Mouse (Mus musculus) embryonic facial prominence, embryonic 12.5 days (tissue): Measurements from ENCODE around the gene Ephb4. TPM values are rescaled to one million over a fixed set of nuclear protein-coding genes. Genes with fewer than 3 reads are reported as not detected.
A peak's percentile ranks its signal among the peaks of the same experiment; 100 is the strongest.

Source experiments
- ATAC-seq: fragments of 200-750 bp; cut with Nextera tagmentation; 2 replicates; pipeline ENCODE4 v1.8.0; 2017; ENCODE audit not compliant: insufficient number of reproducible peaks, insufficient read depth, low FRiP score, low TSS enrichment
- H3K27ac ChIP-seq: fragments of 300-500 bp; sonication (generic); 2 replicates; pipeline ENCODE4 v1.5.1; 2016; ENCODE audit warnings: mild to moderate bottlenecking
- H3K27me3 ChIP-seq: fragments of 300-500 bp; sonication (generic); 2 replicates; pipeline ENCODE4 v1.6.1; 2016; ENCODE audit warnings: mild to moderate bottlenecking, moderate library complexity
- H3K36me3 ChIP-seq: fragments of 300-500 bp; sonication (generic); 2 replicates; pipeline ENCODE4 v1.6.1; 2016; ENCODE audit warnings: mild to moderate bottlenecking
- H3K4me1 ChIP-seq: fragments of 300-500 bp; sonication (generic); 2 replicates; pipeline ENCODE4 v1.6.1; 2016
- H3K4me2 ChIP-seq: fragments of 300-500 bp; sonication (generic); replicated peaks from 2 replicates; pipeline ENCODE4 v1.6.1; 2016; ENCODE audit warnings: mild to moderate bottlenecking, moderate library complexity
- H3K4me3 ChIP-seq: fragments of 300-500 bp; sonication (generic); 2 replicates; pipeline ENCODE4 v1.5.1; 2016; ENCODE audit warnings: mild to moderate bottlenecking
- H3K9ac ChIP-seq: fragments of 300-500 bp; sonication (generic); 2 replicates; pipeline ENCODE4 v1.6.1; 2016; ENCODE audit warnings: mild to moderate bottlenecking, moderate library complexity
- H3K9me3 ChIP-seq: fragments of 300-500 bp; sonication (generic); 2 replicates; pipeline ENCODE4 v1.6.1; 2016; ENCODE audit warnings: mild to moderate bottlenecking, moderate library complexity
- WGBS: fragments of 180-500 bp; shearing (Covaris S2); methylation state at CpG from one replicate; pipeline ENCODE4 v1.1.7; 2016; 5-methylcytosine and 5-hydroxymethylcytosine counted together
- polyA plus RNA-seq: library from polyadenylated mRNA; unstranded; fragments of >200 nt; fragmentation: Nextera tagmentation; extraction: Ambion mirVana; gene quantifications from 2 replicates; pipeline ENCODE4 v1.2.1, GENCODE M21; 2016

The Ephb4 gene
- polyA plus RNA-seq, 1 experiment from 2014 or later, result 91.6 TPM

DNA sequence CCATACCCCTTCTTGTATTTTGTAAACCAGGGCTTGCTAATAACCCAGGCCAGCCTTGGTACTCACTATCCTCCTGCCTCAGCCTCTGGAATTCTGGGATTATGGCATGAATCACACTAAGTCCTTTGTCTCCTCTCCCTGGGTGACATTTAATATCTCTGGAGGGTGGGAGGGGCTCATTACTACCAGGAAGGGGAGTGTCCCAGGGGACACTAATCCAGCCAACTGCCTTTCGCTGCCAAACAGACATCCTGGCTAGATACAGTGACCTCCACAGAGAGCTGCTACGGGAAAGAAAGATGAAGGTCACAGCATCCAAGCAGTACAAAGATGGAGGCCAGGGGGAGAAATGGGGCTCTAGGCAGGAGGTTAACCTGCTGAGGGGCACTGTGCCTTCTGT is 25.7 kb downstream of the Ephb4 start:
- Histone ChIP-seq H3K9ac (no peak overlapping the region), H3K4me1 (peaks cover 11% of the 10 kb centered on the region; the same call in 1 of the 2 replicates), H3K9me3 (no peaks in the 10 kb centered on the region), H3K4me2 (no peak overlapping the region), H3K36me3 (peaks cover 52% of the 10 kb centered on the region), H3K27me3 (no peaks in the 10 kb centered on the region), H3K27ac (peak overlapping the region; percentile 46; the same call in 1 of the 2 replicates), H3K4me3 (no peak overlapping the region)
- no peak for ATAC-seq
- WGBS, result 18% methylated on average over 2 of the region's 2 CpGs

GRCm38 (mm10) chr5:137376198-137376597 is 26.3 kb downstream of the Ephb4 start:
- no peak overlapping the region for H3K4me3 ChIP-seq
- peaks cover 11% of the 10 kb centered on the region; the same call in 1 of the 2 replicates for H3K4me1 ChIP-seq
- H3K36me3 ChIP-seq, result peaks cover 46% of the 10 kb centered on the region
- 30% methylated on average over 7 of the region's 7 CpGs for WGBS
- no peak overlapping the region for H3K4me2 ChIP-seq
- ATAC-seq, result no peak
- H3K9me3 ChIP-seq, result no peaks in the 10 kb centered on the region
- H3K27ac ChIP-seq, result peak overlapping the region; percentile 46; the same call in 1 of the 2 replicates
- no peak overlapping the region for H3K9ac ChIP-seq
- no peaks in the 10 kb centered on the region for H3K27me3 ChIP-seq

GRCm38 (mm10) chr5:137376722-137377121 is 26.8 kb downstream of the Ephb4 start:
- Histone ChIP-seq H3K4me1 (peaks cover 11% of the 10 kb centered on the region; the same call in 1 of the 2 replicates), H3K4me2 (no peak overlapping the region), H3K9ac (no peak overlapping the region), H3K9me3 (no peaks in the 10 kb centered on the region), H3K36me3 (peaks cover 41% of the 10 kb centered on the region), H3K27me3 (no peaks in the 10 kb centered on the region), H3K4me3 (no peak overlapping the region), H3K27ac (no peak overlapping the region)
- 57% methylated on average over 9 of the region's 9 CpGs for WGBS
- no peak for ATAC-seq

DNA sequence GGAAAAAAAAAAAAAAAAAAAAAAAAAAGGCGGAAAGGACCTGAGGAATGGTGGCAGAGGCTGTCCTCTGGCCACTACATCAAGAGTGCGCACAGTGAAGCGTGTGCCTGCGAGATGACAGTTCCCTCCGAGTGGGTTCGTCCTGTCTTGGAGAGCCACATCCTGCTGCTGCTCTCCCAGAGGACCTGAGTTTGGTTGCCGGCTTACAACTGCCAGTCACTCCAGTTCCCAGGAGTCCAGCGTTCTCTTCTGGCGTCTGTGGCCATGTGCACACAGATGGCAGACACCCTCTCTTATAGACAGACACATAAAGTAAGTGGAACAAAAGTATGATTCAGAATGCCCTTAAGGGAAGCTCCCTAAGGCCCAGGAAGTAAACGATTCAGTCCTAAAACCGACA is 27.3 kb downstream of the Ephb4 start:
- H3K27ac ChIP-seq, result no peak overlapping the region
- H3K36me3 ChIP-seq, result peaks cover 36% of the 10 kb centered on the region
- peak overlapping the region; percentile 34 for H3K4me2 ChIP-seq
- no peaks in the 10 kb centered on the region for H3K9me3 ChIP-seq
- peak overlapping the region; percentile 27; the same call in 1 of the 2 replicates for H3K9ac ChIP-seq
- H3K4me3 ChIP-seq, result no peak overlapping the region
- 21% methylated on average over 10 of the region's 11 CpGs for WGBS
- H3K27me3 ChIP-seq, result no peaks in the 10 kb centered on the region
- ATAC-seq, result no peak
- H3K4me1 ChIP-seq, result peaks cover 11% of the 10 kb centered on the region; the same call in 1 of the 2 replicates

- Histone ChIP-seq H3K4me3 (no peak overlapping the region), H3K9ac (no peak overlapping the region), H3K4me1 (peaks cover 11% of the 10 kb centered on the region; the same call in 1 of the 2 replicates), H3K27me3 (no peaks in the 10 kb centered on the region), H3K4me2 (peak overlapping the region; percentile 34), H3K9me3 (no peaks in the 10 kb centered on the region), H3K36me3 (peaks cover 32% of the 10 kb centered on the region), H3K27ac (no peak overlapping the region)
- WGBS, result 26% methylated on average over 11 of the region's 15 CpGs
- ATAC-seq, result no peak
Observed at GRCm38 (mm10) chr5:137377603-137378002, 27.7 kb downstream of the Ephb4 start.

- Histone ChIP-seq H3K4me3 (no peak overlapping the region), H3K9me3 (no peaks in the 10 kb centered on the region), H3K27ac (no peak overlapping the region), H3K9ac (no peak overlapping the region), H3K4me1 (peaks cover 11% of the 10 kb centered on the region; the same call in 1 of the 2 replicates), H3K36me3 (no peaks in the 10 kb centered on the region; the same call in 1 of the 2 replicates), H3K27me3 (no peaks in the 10 kb centered on the region), H3K4me2 (no peak overlapping the region)
- no peak for ATAC-seq
- 58% methylated on average over 4 of the region's 4 CpGs for WGBS
Observed at GRCm38 (mm10) chr5:137381152-137381551, 31.2 kb downstream of the Ephb4 start.

DNA sequence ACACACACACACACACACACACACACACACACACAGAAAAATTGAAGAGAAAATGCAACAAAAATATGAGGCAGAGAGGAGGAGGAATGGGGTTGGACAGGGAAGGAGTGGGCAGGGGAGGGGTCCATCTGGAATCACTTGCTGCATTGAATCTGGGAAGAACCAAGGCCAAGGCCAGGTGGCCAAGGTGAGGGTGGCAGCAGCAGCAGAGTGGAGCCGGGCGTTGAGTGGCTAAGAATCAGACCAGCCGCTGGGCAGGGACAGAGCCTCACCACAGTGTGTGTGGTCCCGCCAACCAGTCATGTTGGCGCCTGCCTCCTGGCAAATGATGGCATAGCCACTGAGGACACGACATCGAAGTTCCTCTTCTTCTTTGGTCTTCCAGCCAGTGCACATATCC is 33.5 kb downstream of the Ephb4 start:
- Histone ChIP-seq H3K4me3 (no peak overlapping the region), H3K4me1 (0 out of 2 replicates have a peak, but pooled peaks cover 5% of the 10 kb centered on the region), H3K9me3 (no peaks in the 10 kb centered on the region), H3K27me3 (no peaks in the 10 kb centered on the region), H3K36me3 (no peaks in the 10 kb centered on the region), H3K27ac (no peak overlapping the region), H3K9ac (no peak overlapping the region), H3K4me2 (no peak overlapping the region)
- no peak for ATAC-seq
- 78% methylated on average over 7 of the region's 7 CpGs for WGBS

DNA sequence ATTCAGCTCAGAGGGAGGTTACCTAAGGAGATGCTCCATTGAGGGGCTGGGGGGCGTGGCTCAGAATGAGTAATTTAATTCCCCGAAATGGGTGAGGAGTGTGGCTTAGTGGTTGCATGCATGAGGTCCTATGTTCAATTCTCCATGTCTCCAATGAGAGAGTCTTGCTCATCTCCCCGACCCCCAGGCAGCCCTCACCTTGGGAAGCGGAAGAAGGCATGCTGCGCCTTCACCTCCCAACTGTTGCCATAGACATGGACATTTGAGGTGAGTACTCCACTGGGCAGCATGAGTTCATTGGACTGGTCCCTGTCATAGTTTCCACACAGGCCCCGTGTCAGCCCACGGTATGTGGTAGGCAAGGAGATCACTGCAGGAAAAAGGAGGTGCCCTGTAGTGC is 36.8 kb downstream of the Ephb4 start:
- Histone ChIP-seq H3K4me1 (no peaks in the 10 kb centered on the region), H3K9me3 (no peaks in the 10 kb centered on the region), H3K4me2 (no peak overlapping the region), H3K36me3 (no peaks in the 10 kb centered on the region), H3K9ac (no peak overlapping the region), H3K27ac (no peak overlapping the region), H3K4me3 (no peak overlapping the region), H3K27me3 (no peaks in the 10 kb centered on the region)
- ATAC-seq, result no peak
- WGBS, result 83% methylated on average over 7 of the region's 7 CpGs

DNA sequence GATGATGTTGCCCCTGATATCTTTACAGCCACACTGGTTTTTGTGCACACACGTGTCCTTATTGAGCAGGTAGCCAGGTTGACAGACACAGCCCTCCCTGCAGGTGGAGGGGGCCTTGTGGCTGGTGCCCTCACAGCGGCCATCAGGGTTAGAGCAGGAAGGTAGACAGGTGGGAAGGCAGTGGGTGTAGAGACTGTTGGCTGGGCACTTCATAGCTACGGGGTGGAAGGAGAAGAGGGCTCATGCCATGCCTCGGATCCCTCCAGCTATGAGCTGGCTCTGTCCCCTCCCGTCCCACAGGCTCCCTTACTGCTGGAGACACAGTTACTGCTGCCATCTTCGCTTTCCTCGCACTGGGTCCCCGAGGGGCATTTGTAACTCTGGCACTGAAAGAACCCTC is 41.7 kb downstream of the Ephb4 start:
- Histone ChIP-seq H3K9me3 (no peaks in the 10 kb centered on the region), H3K36me3 (no peaks in the 10 kb centered on the region), H3K9ac (no peak overlapping the region), H3K27ac (no peak overlapping the region), H3K4me1 (no peaks in the 10 kb centered on the region), H3K4me3 (no peak overlapping the region), H3K4me2 (no peak overlapping the region), H3K27me3 (0 out of 2 replicates have a peak, but pooled peaks cover 5% of the 10 kb centered on the region)
- no peak for ATAC-seq
- WGBS, result 80% methylated on average over 8 of the region's 8 CpGs

GRCm38 (mm10) chr5:137394456-137394855 is 44.5 kb downstream of the Ephb4 start:
- ATAC-seq, result no peak
- Histone ChIP-seq H3K27ac (no peak overlapping the region), H3K27me3 (0 out of 2 replicates have a peak, but pooled peaks cover 5% of the 10 kb centered on the region), H3K4me2 (no peak overlapping the region), H3K36me3 (no peaks in the 10 kb centered on the region), H3K4me1 (no peaks in the 10 kb centered on the region), H3K9ac (no peak overlapping the region), H3K9me3 (no peaks in the 10 kb centered on the region), H3K4me3 (no peak overlapping the region)
- 46% methylated on average over 7 of the region's 7 CpGs for WGBS

DNA sequence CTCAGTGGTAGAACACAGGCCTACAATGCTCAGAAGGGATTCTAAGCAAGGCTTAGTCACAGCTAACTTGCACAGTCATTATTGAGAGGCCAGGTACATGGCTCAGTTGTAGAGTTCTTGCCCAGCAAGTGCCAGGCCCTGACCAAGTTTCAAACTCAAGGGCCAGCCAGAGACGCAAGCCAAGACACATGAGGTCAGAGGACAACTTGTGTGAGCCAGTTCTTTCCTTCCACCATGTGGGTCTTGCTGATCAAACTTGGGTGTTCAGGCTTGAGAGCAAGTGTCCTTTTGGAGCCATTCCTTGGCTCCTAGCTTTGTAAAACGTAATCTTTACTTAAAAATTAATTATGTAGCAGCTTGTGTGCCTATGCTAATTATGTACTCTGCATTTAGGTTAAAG is 54.2 kb downstream of the Ephb4 start:
- Histone ChIP-seq H3K9ac (no peak overlapping the region), H3K4me3 (no peak overlapping the region), H3K4me1 (peaks cover 14% of the 10 kb centered on the region), H3K27ac (no peak overlapping the region), H3K4me2 (no peak overlapping the region), H3K9me3 (no peaks in the 10 kb centered on the region), H3K27me3 (no peaks in the 10 kb centered on the region), H3K36me3 (no peaks in the 10 kb centered on the region)
- WGBS, result 70% methylated on average over 2 of the region's 2 CpGs
- no peak for ATAC-seq

- 61% methylated on average over 6 of the region's 6 CpGs for WGBS
- no peak overlapping the region for H3K4me3 ChIP-seq
- no peak for ATAC-seq
- H3K27ac ChIP-seq, result no peak overlapping the region
- H3K27me3 ChIP-seq, result no peaks in the 10 kb centered on the region
- H3K4me1 ChIP-seq, result peaks cover 14% of the 10 kb centered on the region
- no peak overlapping the region for H3K4me2 ChIP-seq
- H3K9me3 ChIP-seq, result no peaks in the 10 kb centered on the region
- H3K36me3 ChIP-seq, result no peaks in the 10 kb centered on the region
- H3K9ac ChIP-seq, result no peak overlapping the region
Observed at GRCm38 (mm10) chr5:137409451-137409850, 59.5 kb downstream of the Ephb4 start.
